Mouse (Mus musculus): ENCODE measurements around the gene Trpc5. TPM values are rescaled to one million over a fixed set of nuclear protein-coding genes. Genes with fewer than 3 reads are reported as not detected.

Trpc5 gene
- polyA plus RNA-seq (2012; ENCODE audit: low replicate concordance), result not detected in 2 replicates

GRCm38 (mm10) chrX:144688142-144688206 lies at the start of gene Trpc5:
Gene Trpc5, minus strand, starts transcription at chrX:144688180.

GRCm38 (mm10) chrX:144688207-144689118 lies 483 bp upstream of the Trpc5 start, which contains the start of gene Rtl4:
Gene Rtl4, plus strand, starts transcription at chrX:144688907.

GRCm38 (mm10) chrX:144456281-144456680 lies 231.7 kb downstream of the Trpc5 start, which contains the start of gene Trpc5os:
Gene Trpc5os, plus strand, starts transcription at chrX:144456581.

Other genes with a start within 250 kb of the Trpc5 start
- not detected in 2 replicates for gene Trpc5os, start 231.6 kb downstream of the Trpc5 start, polyA plus RNA-seq (2012; ENCODE audit: low replicate concordance)
- gene Rtl4, start 727 bp upstream of the Trpc5 start, polyA plus RNA-seq (2012; ENCODE audit: low replicate concordance), result not detected in 2 replicates

Measured in leukemia stem cell, adult 10-12 weeks (primary cell).